Mouse (Mus musculus) heart, embryonic 16.5 days (tissue): Measurements from ENCODE around the gene Gng12. TPM values are rescaled to one million over a fixed set of nuclear protein-coding genes. Genes with fewer than 3 reads are reported as not detected.

Experiments used
- ATAC-seq: fragments of 200-750 bp; cut with Nextera tagmentation; replicated peaks from 2 replicates; pipeline ENCODE4 v1.8.0; 2017; ENCODE audit warnings: moderate number of reproducible peaks; ENCODE audit not compliant: insufficient read depth, low FRiP score; ENCODE audit errors: extremely low read depth
- H3K27ac ChIP-seq: fragments of 300-500 bp; sonication (generic); 2 replicates; pipeline ENCODE4 v1.5.1; 2014; ENCODE audit warnings: mild to moderate bottlenecking, low read length, control low read depth, moderate library complexity
- H3K27me3 ChIP-seq: fragments of 300-500 bp; sonication (generic); 2 replicates; pipeline ENCODE4 v1.6.1; 2014; ENCODE audit warnings: low read length, mixed read lengths; ENCODE audit not compliant: control insufficient read depth, insufficient read depth
- H3K36me3 ChIP-seq: fragments of 300-500 bp; sonication (generic); 2 replicates; pipeline ENCODE4 v1.6.1; 2014; ENCODE audit not compliant: control insufficient read depth, insufficient read depth
- H3K4me1 ChIP-seq: fragments of 300-500 bp; sonication (generic); 2 replicates; pipeline ENCODE4 v1.6.1; 2014; ENCODE audit warnings: low read length, mixed read lengths; ENCODE audit not compliant: control insufficient read depth, insufficient read depth
- H3K4me2 ChIP-seq: fragments of 300-500 bp; sonication (generic); 2 replicates; pipeline ENCODE4 v1.6.1; 2014; ENCODE audit warnings: low read depth, mild to moderate bottlenecking, control low read depth, low read length
- H3K4me3 ChIP-seq: fragments of 300-500 bp; sonication (generic); 2 replicates; pipeline ENCODE4 v1.5.1; 2014; ENCODE audit warnings: mild to moderate bottlenecking, control low read depth, low read length
- H3K9ac ChIP-seq: fragments of 300-500 bp; sonication (generic); 2 replicates; pipeline ENCODE4 v1.6.1; 2014; ENCODE audit warnings: low read length, control low read depth
- H3K9me3 ChIP-seq: fragments of 300-500 bp; sonication (generic); replicated peaks from 2 replicates; pipeline ENCODE4 v1.6.1; 2016; ENCODE audit warnings: low read length; ENCODE audit not compliant: control insufficient read depth
- WGBS: fragments of 180-500 bp; shearing (Covaris S2); extraction: QIAGEN DNeasy Blood & Tissue Kit; methylation state at CpG from one replicate; pipeline ENCODE4 v1.1.7; 2014; 5-methylcytosine and 5-hydroxymethylcytosine counted together
- polyA plus RNA-seq: library from polyadenylated mRNA; unstranded; fragments of >200 nt; fragmentation: Nextera tagmentation; extraction: Ambion mirVana; gene quantifications from 2 replicates; pipeline ENCODE4 v1.2.1, GENCODE M21; 2015

Gene Gng12
- polyA plus RNA-seq, 1 experiment from 2014 or later, result 54.5 TPM

GRCm38 (mm10) chr6:66926269-66926668, 30.1 kb downstream of the Gng12 start:
- Histone ChIP-seq H3K4me1 (peaks cover 7% of the 10 kb centered on the region; the same call in 1 of the 2 replicates), H3K27me3 (no peaks in the 10 kb centered on the region), H3K36me3 (no peaks in the 10 kb centered on the region), H3K9ac (no peak overlapping the region), H3K4me2 (no peak overlapping the region), H3K4me3 (no peak overlapping the region), H3K27ac (no peak overlapping the region), H3K9me3 (no peaks in the 10 kb centered on the region)
- ATAC-seq, result no peak
- WGBS, result 26% methylated on average over 4 of the region's 4 CpGs

- no peak overlapping the region for H3K4me2 ChIP-seq
- no peak overlapping the region for H3K27ac ChIP-seq
- no peak for ATAC-seq
- no peaks in the 10 kb centered on the region for H3K36me3 ChIP-seq
- no peaks in the 10 kb centered on the region for H3K9me3 ChIP-seq
- H3K4me1 ChIP-seq, result peaks cover 7% of the 10 kb centered on the region; the same call in 1 of the 2 replicates
- H3K4me3 ChIP-seq, result no peak overlapping the region
- 82% methylated on average over 2 of the region's 2 CpGs for WGBS
- H3K9ac ChIP-seq, result no peak overlapping the region
- H3K27me3 ChIP-seq, result no peaks in the 10 kb centered on the region
These were observed 32.9 kb downstream of the Gng12 start for GRCm38 (mm10) chr6:66928972-66929645.

GRCm38 (mm10) chr6:66929694-66930093, 33.5 kb downstream of the Gng12 start:
- no peaks in the 10 kb centered on the region for H3K9me3 ChIP-seq
- H3K9ac ChIP-seq, result no peak overlapping the region
- H3K36me3 ChIP-seq, result no peaks in the 10 kb centered on the region
- no peak overlapping the region for H3K27ac ChIP-seq
- 41% methylated on average over 7 of the region's 7 CpGs for WGBS
- no peak overlapping the region for H3K4me3 ChIP-seq
- H3K4me2 ChIP-seq, result no peak overlapping the region
- H3K27me3 ChIP-seq, result no peaks in the 10 kb centered on the region
- no peak for ATAC-seq
- H3K4me1 ChIP-seq, result peaks cover 7% of the 10 kb centered on the region; the same call in 1 of the 2 replicates

GRCm38 (mm10) chr6:66932206-66932819, 36.1 kb downstream of the Gng12 start:
- H3K9me3 ChIP-seq, result no peaks in the 10 kb centered on the region
- no peaks in the 10 kb centered on the region for H3K27me3 ChIP-seq
- H3K9ac ChIP-seq, result no peak overlapping the region
- no peak for ATAC-seq
- H3K4me3 ChIP-seq, result no peak overlapping the region
- WGBS, result 74% methylated on average over 4 of the region's 4 CpGs
- H3K4me2 ChIP-seq, result no peak overlapping the region
- H3K36me3 ChIP-seq, result no peaks in the 10 kb centered on the region
- peaks cover 6% of the 10 kb centered on the region; the same call in 1 of the 2 replicates for H3K4me1 ChIP-seq
- H3K27ac ChIP-seq, result no peak overlapping the region

- Histone ChIP-seq H3K36me3 (no peaks in the 10 kb centered on the region), H3K27me3 (no peaks in the 10 kb centered on the region), H3K4me3 (no peak overlapping the region), H3K9me3 (no peaks in the 10 kb centered on the region), H3K4me1 (peaks cover 23% of the 10 kb centered on the region), H3K27ac (no peak overlapping the region), H3K4me2 (no peak overlapping the region), H3K9ac (no peak overlapping the region)
- 61% methylated on average over 7 of the region's 7 CpGs for WGBS
- no peak for ATAC-seq
These were observed 44.5 kb downstream of the Gng12 start for GRCm38 (mm10) chr6:66940656-66941235.

- Histone ChIP-seq H3K27ac (no peak overlapping the region), H3K9me3 (no peaks in the 10 kb centered on the region), H3K36me3 (no peaks in the 10 kb centered on the region), H3K4me1 (peaks cover 23% of the 10 kb centered on the region), H3K4me2 (no peak overlapping the region), H3K27me3 (no peaks in the 10 kb centered on the region), H3K4me3 (no peak overlapping the region), H3K9ac (no peak overlapping the region)
- ATAC-seq, result no peak
- WGBS, result 53% methylated on average over 6 of the region's 6 CpGs
These were observed 45.6 kb downstream of the Gng12 start for GRCm38 (mm10) chr6:66941792-66942191.

- WGBS, result 67% methylated on average over 4 of the region's 4 CpGs
- Histone ChIP-seq H3K9me3 (no peaks in the 10 kb centered on the region), H3K4me2 (no peak overlapping the region), H3K27me3 (no peaks in the 10 kb centered on the region), H3K36me3 (no peaks in the 10 kb centered on the region), H3K9ac (no peak overlapping the region), H3K4me1 (peaks cover 23% of the 10 kb centered on the region), H3K27ac (no peak overlapping the region), H3K4me3 (no peak overlapping the region)
- ATAC-seq, result no peak
These were observed 46.6 kb downstream of the Gng12 start for GRCm38 (mm10) chr6:66942826-66943225.

- H3K4me1 ChIP-seq, result peaks cover 23% of the 10 kb centered on the region
- no peaks in the 10 kb centered on the region for H3K9me3 ChIP-seq
- ATAC-seq, result no peak; the same call in 1 of the 2 replicates
- H3K4me2 ChIP-seq, result no peak overlapping the region
- H3K36me3 ChIP-seq, result no peaks in the 10 kb centered on the region
- no peak overlapping the region for H3K9ac ChIP-seq
- WGBS, result 64% methylated on average over 6 of the region's 6 CpGs
- H3K4me3 ChIP-seq, result no peak overlapping the region
- H3K27me3 ChIP-seq, result no peaks in the 10 kb centered on the region
- no peak overlapping the region for H3K27ac ChIP-seq
These were observed 47.4 kb downstream of the Gng12 start for GRCm38 (mm10) chr6:66943367-66944189.
